Mouse (Mus musculus): Measurements from ENCODE around the gene Mkln1. TPM values are rescaled to one million over a fixed set of nuclear protein-coding genes. Genes with fewer than 3 reads are reported as not detected.
A peak's percentile ranks its signal among the peaks of the same experiment; 100 is the strongest.
"Not testable (repeated sequence)": the region's sequence is repeated elsewhere in the genome, so short reads cannot be mapped to it uniquely, and the experiment has no call there.

The Mkln1 gene
- total RNA-seq, 4 experiments from 2014 or later, result 161 to 201 (median 178) TPM

GRCm38 (mm10) chr6:31560138-31560959 is 161.8 kb downstream of the Mkln1 start:
- no peak for DNase-seq

GRCm38 (mm10) chr6:31561948-31562347 is 163.4 kb downstream of the Mkln1 start:
- DNase-seq, result not testable (repeated sequence)

- no peak for DNase-seq
These were observed 164.0 kb downstream of the Mkln1 start for GRCm38 (mm10) chr6:31562371-31563080.

GRCm38 (mm10) chr6:31563235-31564181 is 165.0 kb downstream of the Mkln1 start, which contains the start of gene Podxl:
Gene Podxl, minus strand, starts transcription at chr6:31563981.
- DNase-seq, result peak; percentile 62

- DNase-seq, result no peak
These were observed 165.6 kb downstream of the Mkln1 start for GRCm38 (mm10) chr6:31564182-31564531.

GRCm38 (mm10) chr6:31564901-31565391 is 166.4 kb downstream of the Mkln1 start:
- DNase-seq, result no peak

Other genes with a start within 250 kb of the Mkln1 start
- 10 to 100 TPM; 37.3 to 73.1 (median 61.3) TPM for gene Podxl, start 165.2 kb downstream of the Mkln1 start, total RNA-seq (2022)

All from adrenal gland, adult 8-10 months (tissue).